Mouse (Mus musculus) small intestine, adult 10 weeks (tissue): ENCODE results near the gene Frmpd1. TPM values are rescaled to one million over a fixed set of nuclear protein-coding genes. Genes with fewer than 3 reads are reported as not detected.

Experiments
- polyA plus RNA-seq: library from polyadenylated mRNA; stranded (reverse); fragments of 350-450 nt; fragmentation: Illumina TruSeq; extraction: RNeasy Lipid Tissue Mini Kit (QIAGEN cat#74804); gene quantifications from one replicate; pipeline ENCODE4 v1.2.3, GENCODE M21; 2014; ENCODE audit warnings: low replicate concordance

Gene Frmpd1
- polyA plus RNA-seq: not detected

DNA sequence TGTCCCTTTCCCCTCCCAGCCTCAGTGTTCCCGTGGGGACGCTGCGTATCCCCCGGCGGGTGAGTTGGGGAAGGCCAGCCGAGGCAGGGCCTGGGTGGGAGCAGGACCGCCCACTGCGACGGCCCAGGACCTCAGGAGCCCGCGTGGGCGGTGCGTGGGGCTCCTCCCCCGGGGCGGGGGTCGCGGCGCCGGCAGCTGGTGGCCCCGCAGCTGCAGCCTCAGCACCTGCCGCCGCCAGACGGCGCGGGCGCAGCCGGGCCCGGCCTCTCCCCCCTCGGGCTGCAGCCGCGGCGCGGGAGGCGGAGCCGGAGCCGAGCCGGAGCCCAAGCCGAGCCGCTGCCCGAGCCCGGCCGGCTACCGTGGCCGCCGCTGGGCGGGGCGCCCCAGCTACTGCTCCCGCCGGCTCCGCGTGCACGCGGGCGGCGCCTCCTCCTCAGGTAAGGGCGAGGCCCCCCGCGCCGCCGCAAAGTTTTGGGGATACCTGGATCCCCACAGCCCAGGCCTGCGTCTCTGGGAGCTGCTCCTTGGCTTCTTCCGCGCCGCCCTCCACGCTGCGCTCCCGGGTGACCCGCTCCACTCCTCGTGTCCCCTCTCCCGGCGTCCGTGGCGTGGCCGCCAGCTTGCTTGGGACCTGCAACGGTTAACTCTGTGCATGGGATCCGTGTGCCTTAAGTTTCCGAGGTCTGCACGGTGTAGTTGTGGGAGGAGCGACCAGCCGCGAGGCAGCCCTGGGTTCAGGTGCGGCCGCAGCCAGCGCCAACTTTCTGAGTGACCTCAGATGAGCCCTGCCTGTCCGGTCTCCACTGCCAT, at the start of gene Frmpd1:
Gene Frmpd1 (plus strand): TSS at position 355 of the 810 bp plus-strand sequence.

DNA sequence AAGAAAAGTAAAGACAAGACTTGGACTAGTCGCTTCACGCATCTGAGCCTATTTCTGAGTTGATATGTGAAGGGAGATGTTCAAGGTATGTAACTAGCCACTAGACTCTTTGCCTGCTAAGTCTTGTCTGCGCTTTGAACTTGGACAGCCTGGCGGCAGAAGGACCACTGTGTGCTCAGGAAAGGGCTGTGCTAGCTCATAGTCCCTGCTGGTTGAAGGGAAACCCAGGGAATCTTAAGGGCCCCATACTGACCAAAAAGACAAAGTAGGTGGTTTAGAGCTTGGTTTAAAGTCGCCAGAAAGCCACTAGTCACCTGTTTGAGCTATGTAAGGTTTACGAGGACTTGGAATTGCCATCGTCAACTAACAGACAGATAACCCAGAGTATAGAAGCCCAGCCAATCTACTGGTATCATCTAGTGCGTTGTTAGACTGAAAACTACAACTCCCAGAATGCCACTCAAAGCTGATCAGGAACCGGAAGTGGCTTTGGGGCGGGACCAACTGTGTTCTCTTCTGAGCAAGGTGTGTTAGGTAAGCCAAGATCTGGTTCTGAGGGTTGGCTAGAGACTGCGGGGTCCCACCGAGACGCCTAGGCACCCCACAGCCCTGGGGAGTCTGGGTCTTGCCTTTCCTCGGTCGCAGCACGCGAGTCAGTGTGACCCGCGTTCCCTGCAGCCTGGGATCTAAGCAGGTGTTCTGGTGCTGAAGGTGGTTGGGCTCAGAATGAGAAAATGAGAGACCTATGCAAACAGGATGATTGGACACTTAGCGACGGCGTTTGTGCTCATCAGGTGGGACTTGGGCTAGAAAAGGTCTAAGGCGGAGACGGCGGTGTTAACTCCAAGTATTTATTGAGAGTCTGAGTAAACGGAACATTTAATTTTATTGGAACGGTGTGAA, 112.2 kb downstream of the Frmpd1 start, which contains the start of gene Trmt10b:
Gene Trmt10b (plus strand): TSS at position 466 of the 903 bp plus-strand sequence.

Other genes starting within 250 kb of the Frmpd1 start
- not detected for gene Grhpr, start 203.5 kb upstream of the Frmpd1 start, polyA plus RNA-seq
- gene Zbtb5, start 172.5 kb upstream of the Frmpd1 start, polyA plus RNA-seq: 3.6 TPM
- gene Polr1e, start 166.3 kb upstream of the Frmpd1 start, polyA plus RNA-seq: 3.7 TPM
- 0.15 TPM for gene Fbxo10, start 100.3 kb upstream of the Frmpd1 start, polyA plus RNA-seq
- gene Tomm5, start 76.8 kb upstream of the Frmpd1 start, polyA plus RNA-seq: 107 TPM
- gene Trmt10b, start 112.3 kb downstream of the Frmpd1 start, polyA plus RNA-seq: 8.7 TPM
- 23.3 TPM for gene Dcaf10, start 157.2 kb downstream of the Frmpd1 start, polyA plus RNA-seq
- 49.9 TPM for gene Exosc3, start 157.9 kb downstream of the Frmpd1 start, polyA plus RNA-seq
- gene Slc25a51, start 223.9 kb downstream of the Frmpd1 start, polyA plus RNA-seq: 75.8 TPM